22 mouse cellular contexts compared by ENCODE assay signal in the genomic region with DNA sequence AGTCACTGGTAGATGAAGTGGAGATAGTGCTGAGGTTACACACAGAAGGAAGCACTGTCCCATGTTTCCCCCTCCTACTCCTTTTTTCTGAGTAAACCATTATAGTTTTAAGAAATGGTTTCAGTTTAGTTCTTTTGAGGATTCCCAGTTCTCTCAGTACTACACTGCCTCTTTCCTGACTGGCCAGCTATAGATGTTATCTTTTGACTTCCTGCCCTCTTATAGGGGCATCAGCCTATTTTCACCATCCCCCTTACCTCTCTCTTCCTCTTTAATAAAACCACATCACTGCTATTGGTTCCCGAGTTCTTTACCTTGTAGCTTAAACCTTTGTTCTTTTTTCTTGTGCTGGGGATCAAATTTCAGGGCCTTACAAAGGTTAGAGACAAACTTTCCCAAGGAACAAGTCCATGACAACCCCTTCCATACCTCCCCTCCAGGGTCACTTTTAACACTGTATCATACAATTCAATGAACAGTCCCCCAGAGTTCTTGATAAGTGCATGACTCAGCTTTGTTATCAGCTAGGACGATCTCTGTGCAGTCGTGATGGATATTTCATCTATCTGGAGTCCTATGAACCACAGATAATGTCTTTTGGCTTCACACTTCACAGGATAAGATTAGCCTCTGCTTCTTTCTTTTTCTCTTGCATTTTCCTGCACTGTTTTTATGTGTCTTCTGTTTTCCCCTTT. TPM values are rescaled to one million over a fixed set of nuclear protein-coding genes. Genes with fewer than 3 reads are reported as not detected.
DNase-seq lines count a peak whose midpoint lies in the region; ATAC-seq lines count a peak whose summit lies in the region.
"Had no signal": no experiment of that assay in that cellular context is flagged by ENCODE, and none has a peak within 500 bp of the region (broad histone marks: within the 10 kb centered on the region; RNA-seq: fewer than 3 reads in every experiment).

No protein-coding gene starts in this region.

- 66% methylated on average over 3 of the region's 3 CpGs for WGBS in hindbrain, embryonic 14.5 days

- peak; percentile 22 for DNase-seq in adrenal gland, postnatal 14 days
- no peak for DNase-seq in adrenal gland, postnatal 25 days
- peak; percentile 37 for DNase-seq in ovary, adult 18-20 months (ENCODE audit: low spot score)
- DNase-seq in ovary, postnatal 14 days (ENCODE audit: low spot score), result no peak
- no peak for DNase-seq in hindbrain, embryonic 14.5 days (ENCODE audit: low spot score)
- DNase-seq in urinary bladder, postnatal 10 days (ENCODE audit: low spot score), result no peak
- DNase-seq: B cell, adult 2 months; cerebellum, adult 9-11 months; gastrocnemius, postnatal 25 days; heart, postnatal 10 days; lung, embryonic 14.5 days; lung, postnatal 4 days; midbrain, embryonic 14.5 days; spleen, adult 18-20 months; thymus, postnatal 14 days had no signal

- no peak overlapping the region for H3K4me2 ChIP-seq in hindbrain, embryonic 14.5 days (replicated peaks)
- H3K4me2 ChIP-seq: hindbrain, embryonic 15.5 days; liver, embryonic 12.5 days; lung, embryonic 14.5 days; stomach, embryonic 15.5 days had no signal

- no peaks in the 10 kb centered on the region for H3K36me3 ChIP-seq in hindbrain, embryonic 14.5 days (replicated peaks; ENCODE audit: control insufficient read depth, insufficient read depth)
- H3K36me3 ChIP-seq: hindbrain, embryonic 15.5 days; stomach, embryonic 15.5 days had no signal

- no peak overlapping the region for H3K9ac ChIP-seq in hindbrain, embryonic 14.5 days
- H3K9ac ChIP-seq: hindbrain, embryonic 15.5 days; liver, embryonic 12.5 days; lung, embryonic 14.5 days; stomach, embryonic 15.5 days had no signal

- no peaks in the 10 kb centered on the region for H3K27me3 ChIP-seq in hindbrain, embryonic 14.5 days (ENCODE audit: control insufficient read depth, insufficient read depth, low read length)
- H3K27me3 ChIP-seq: hindbrain, embryonic 15.5 days; liver, embryonic 12.5 days; stomach, embryonic 15.5 days had no signal

- no peaks in the 10 kb centered on the region for H3K9me3 ChIP-seq in hindbrain, embryonic 14.5 days (ENCODE audit: control insufficient read depth, low read length)
- H3K9me3 ChIP-seq: heart, embryonic 10.5 days; hindbrain, embryonic 15.5 days; liver, embryonic 12.5 days; stomach, embryonic 15.5 days had no signal

- peak; percentile 50; the same call in 1 of the 2 replicates for ATAC-seq in common myeloid progenitor, adult 5-6 weeks (replicated peaks; ENCODE audit: low read depth, poor library complexity, severe bottlenecking)
- no peak for ATAC-seq in hindbrain, embryonic 14.5 days (ENCODE audit: low FRiP score)
- ATAC-seq: liver, embryonic 12.5 days had no signal

- H3K4me3 ChIP-seq in hindbrain, embryonic 14.5 days (replicated peaks; ENCODE audit: low read length), result no peak overlapping the region
- H3K4me3 ChIP-seq: heart, embryonic 10.5 days; hindbrain, embryonic 15.5 days; liver, embryonic 12.5 days; myocyte; stomach, embryonic 15.5 days had no signal

- H3K4me1 ChIP-seq in hindbrain, embryonic 14.5 days (replicated peaks; ENCODE audit: control insufficient read depth, insufficient read depth, low read length), result no peaks in the 10 kb centered on the region
- H3K4me1 ChIP-seq: hindbrain, embryonic 15.5 days; stomach, embryonic 15.5 days had no signal

- H3K27ac ChIP-seq in hindbrain, embryonic 14.5 days, result no peak overlapping the region
- H3K27ac ChIP-seq: heart, embryonic 10.5 days; hindbrain, embryonic 15.5 days; kidney, postnatal 0 days; liver, embryonic 12.5 days; stomach, embryonic 15.5 days had no signal

RNA-seq across cellular contexts. Expression of a gene that starts 35.3 kb away (rescaled TPM):
- total RNA-seq in adrenal gland, postnatal 14 days (2021), result 65.4 and 72.3 TPM in 2 replicates
- total RNA-seq in adrenal gland, postnatal 25 days (2021), result 138 and 152 TPM in 2 replicates
- 38.9 and 60.6 TPM in 2 replicates for total RNA-seq in common myeloid progenitor, adult 5-6 weeks (2017)
- polyA plus RNA-seq in hindbrain, embryonic 14.5 days (2014; fragmentation: Nextera tagmentation; extraction: Ambion mirVana), result 33.2 and 39.8 TPM in 2 replicates

RNA-seq across cellular contexts. Expression of a gene that starts 35.4 kb away (rescaled TPM):
- total RNA-seq in adrenal gland, postnatal 14 days (2021), result 10.2 and 10.3 TPM in 2 replicates
- 13.8 and 17.7 TPM in 2 replicates for total RNA-seq in adrenal gland, postnatal 25 days (2021)
- total RNA-seq in common myeloid progenitor, adult 5-6 weeks (2017), result 9.6 and 16.8 TPM in 2 replicates
- 2.3 and 2.6 TPM in 2 replicates for polyA plus RNA-seq in hindbrain, embryonic 14.5 days (2014; fragmentation: Nextera tagmentation; extraction: Ambion mirVana)

Comparison
In these comparisons a context has a peak if more than half of its experiments do, and no peak if none do; other contexts are left out.
1. DNase-seq: peak in adrenal gland, postnatal 14 days (single experiment) and ovary, adult 18-20 months (single experiment); none in adrenal gland, postnatal 25 days (single experiment), ovary, postnatal 14 days (single experiment), hindbrain, embryonic 14.5 days (single experiment) and urinary bladder, postnatal 10 days (single experiment).